Mouse (Mus musculus) kidney, adult 11 months (tissue): ENCODE measurements around the gene Umad1.

Experiments used
- DNase-seq: peaks from one replicate; pipeline ENCODE4 v3.0.0; 2022

The Umad1 gene

GRCm38 (mm10) chr6:8259004-8259666 lies at the start of gene Umad1, which contains the start of the genes Rpa3 and Gm45062:
Gene Umad1 (plus strand): TSS chr6:8259288.
Gene Rpa3 (minus strand): TSS chr6:8259173.
Gene Gm45062 (plus strand): TSS chr6:8259450.
- peak; percentile 98 for DNase-seq

- no peak for DNase-seq
Measured at GRCm38 (mm10) chr6:8209866-8210186, 49.3 kb upstream of the Umad1 start.

DNA sequence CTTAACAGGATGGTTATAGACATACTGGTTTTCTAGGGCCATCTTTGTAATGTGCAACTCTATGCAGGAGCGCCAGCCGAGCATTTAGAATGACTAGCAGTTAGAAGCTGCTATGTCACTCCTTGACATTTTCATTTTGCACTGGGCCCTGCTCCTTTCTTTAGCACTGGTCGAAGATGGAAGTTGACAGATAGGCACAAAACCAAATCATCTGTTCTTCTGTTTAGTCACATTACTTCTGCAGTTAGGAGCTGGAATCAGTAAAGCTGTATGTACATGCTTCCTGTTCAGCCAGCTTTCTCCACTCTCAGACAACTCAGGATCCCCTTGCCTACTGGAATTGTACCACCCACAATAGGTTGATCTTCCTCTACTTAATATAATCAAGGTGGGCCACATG lies 48.4 kb upstream of the Umad1 start:
- no peak for DNase-seq

DNA sequence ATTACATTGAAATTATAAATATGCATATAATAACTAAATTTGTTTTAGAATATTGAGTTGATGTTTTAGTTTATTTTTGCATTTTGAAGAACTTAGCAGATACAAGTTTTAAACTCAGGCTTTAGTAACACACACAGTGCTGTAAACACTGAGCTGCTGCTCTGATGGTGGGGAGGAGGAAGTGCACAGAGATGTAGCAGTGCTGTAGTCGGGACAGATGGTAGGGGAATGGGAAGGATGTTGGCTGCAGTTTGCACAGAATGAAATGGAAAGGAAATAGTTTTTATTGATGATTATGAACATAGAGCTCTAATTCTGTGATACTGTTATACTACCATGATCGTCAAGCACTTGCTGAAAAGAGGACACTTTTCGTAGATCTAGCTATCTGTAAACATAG lies 32.1 kb upstream of the Umad1 start:
- no peak for DNase-seq

DNA sequence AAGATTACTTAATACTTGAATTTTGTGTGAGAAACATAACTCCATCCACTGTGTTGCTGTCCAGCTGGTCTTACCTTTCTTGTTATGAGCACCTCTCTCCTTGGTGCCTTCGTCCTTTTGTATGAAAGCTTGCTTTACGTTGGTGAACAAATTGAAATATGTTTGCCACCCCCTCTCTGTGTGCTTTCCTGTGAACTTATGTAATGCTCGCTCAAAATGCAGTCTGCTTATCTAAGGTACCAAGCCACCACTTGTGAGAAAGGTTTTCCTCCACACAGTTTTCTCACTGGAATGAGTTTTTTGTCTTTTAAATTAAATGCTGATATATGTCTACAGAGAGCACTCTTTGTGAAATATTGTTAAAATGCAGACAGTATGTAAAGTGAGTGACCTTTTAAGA lies 30.5 kb upstream of the Umad1 start:
- DNase-seq = no peak

- no peak for DNase-seq
Measured at GRCm38 (mm10) chr6:8258316-8258715, 772 bp upstream of the Umad1 start.

GRCm38 (mm10) chr6:8259667-8260044 lies 568 bp downstream of the Umad1 start:
- no peak for DNase-seq

GRCm38 (mm10) chr6:8271047-8271446 lies 12.0 kb downstream of the Umad1 start:
- no peak for DNase-seq

- peak; percentile 29 for DNase-seq
Measured at GRCm38 (mm10) chr6:8274387-8275054, 15.4 kb downstream of the Umad1 start.

GRCm38 (mm10) chr6:8275098-8275497 lies 16.0 kb downstream of the Umad1 start:
- DNase-seq = peak; percentile 55

GRCm38 (mm10) chr6:8276431-8276830 lies 17.3 kb downstream of the Umad1 start:
- no peak for DNase-seq

DNA sequence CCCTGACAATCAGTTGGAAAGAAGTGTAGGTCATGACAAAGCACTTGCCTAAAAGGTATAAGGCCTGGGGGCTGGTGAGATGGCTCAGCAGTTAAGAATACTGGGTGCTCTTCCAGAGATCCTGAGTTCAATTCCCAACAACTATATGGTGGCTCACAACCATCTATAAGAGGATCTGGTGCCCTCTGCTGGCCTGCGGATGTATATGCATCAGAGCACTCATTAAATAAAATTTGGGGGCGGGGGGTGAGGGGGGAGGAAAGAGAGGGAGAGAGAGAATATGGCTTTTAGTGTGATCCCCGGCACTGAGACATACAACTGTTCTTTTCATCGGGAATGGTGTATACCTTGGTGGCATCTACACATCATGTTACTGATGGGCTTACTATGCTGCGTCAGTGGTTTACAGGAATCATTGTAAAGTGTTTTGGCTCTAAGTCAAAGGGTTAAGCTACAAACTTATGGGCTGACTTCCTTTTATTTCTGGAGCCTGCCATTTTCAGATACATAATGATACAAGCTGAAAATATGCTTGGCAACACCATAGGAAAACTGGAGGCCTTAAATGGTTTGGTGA lies 19.4 kb downstream of the Umad1 start:
- no peak for DNase-seq

- DNase-seq = no peak
Measured at GRCm38 (mm10) chr6:8283255-8283654, 24.2 kb downstream of the Umad1 start.

GRCm38 (mm10) chr6:8285401-8285960 lies 26.4 kb downstream of the Umad1 start:
- DNase-seq = no peak

DNA sequence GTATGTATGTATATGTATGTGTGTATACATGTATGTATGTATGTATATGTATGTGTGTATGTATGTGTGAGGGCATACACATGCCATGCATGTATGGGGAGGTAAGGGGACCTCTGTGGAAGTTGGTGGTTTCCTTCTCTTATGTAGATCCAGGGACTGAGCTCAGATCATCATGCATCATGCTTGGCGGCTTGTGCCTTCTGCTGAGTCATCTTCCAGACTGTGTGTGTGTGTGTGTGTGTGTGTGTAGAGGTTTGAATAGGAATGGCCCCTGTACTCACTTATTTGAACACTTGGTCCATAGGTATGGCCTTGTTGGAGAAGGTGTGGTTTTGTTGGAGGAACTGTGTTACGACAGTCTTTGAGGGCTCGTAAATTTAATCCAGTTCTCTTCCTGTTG lies 27.1 kb downstream of the Umad1 start:
- DNase-seq = no peak

DNA sequence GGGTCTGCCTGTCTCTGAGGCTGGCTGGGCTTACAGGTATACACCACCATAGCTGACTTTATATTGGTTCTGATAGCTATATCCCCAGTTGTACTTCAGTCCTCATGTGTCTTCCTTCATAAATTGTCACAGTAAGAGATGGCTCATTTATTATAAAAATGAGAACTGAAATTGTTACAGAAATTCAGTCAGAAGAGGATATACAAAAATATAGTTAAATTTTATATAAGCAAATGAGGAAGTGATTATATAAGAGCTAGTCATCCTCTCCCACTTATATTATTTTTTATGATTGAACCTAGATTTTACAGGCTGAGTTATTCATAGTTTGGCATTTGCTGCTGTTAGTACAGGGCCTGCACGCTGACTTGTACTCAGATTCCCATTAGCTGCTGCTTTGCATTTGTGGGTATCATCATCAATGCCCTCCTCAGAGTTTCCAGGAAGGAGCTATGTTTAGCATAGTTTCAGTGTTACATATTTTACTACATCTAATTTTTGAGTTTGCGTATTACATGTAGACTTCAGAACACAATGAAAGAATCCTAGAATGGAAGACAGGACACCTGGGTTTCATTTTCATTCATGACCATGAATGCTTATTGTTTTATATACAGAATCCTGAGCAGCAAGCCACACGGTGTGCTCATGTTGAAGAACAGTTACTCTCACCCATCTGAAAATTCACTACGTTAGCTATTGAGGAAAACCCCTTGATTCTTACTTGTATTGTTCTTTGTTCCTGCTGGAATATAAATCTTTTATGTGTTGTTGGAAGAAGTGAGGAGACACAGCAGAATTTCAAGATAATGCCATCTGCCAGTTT lies 29.9 kb downstream of the Umad1 start:
- DNase-seq = no peak

DNA sequence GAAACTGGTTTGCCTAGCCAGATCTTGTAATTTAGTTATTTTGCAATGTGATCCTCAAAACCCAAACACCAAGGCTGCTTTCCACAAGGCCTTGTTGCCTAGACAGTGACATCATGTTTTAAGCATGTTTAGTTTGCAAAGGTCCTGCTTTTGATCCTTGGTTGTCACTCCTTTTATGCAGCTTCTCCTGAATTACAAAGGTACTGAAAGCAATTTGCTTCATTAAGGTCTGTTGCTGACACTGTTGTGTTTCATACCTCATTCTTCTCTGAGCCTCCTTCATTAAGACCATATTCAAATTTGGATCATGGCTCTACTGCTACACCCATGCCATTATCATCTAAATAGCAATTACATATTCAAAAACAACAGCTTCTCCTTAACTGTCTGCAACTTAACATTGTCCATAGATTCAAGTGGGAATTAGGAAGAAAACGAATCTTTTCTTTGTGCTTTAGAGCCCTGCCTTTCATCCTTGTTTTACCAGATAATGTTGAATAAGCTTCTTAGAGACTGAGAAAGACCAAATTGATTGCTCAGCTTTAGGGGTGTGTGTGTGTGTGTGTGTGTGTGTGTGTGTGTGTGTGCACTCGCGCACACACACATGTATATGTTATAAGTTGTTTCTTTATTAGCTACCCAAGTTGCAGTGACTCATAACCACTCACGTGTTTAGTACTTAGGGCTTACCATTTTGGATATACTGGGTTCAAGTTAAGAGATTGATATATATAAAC lies 35.1 kb downstream of the Umad1 start:
- DNase-seq = no peak

GRCm38 (mm10) chr6:8299066-8299863 lies 40.2 kb downstream of the Umad1 start:
- DNase-seq = no peak

- no peak for DNase-seq
Measured at GRCm38 (mm10) chr6:8307878-8308775, 49.0 kb downstream of the Umad1 start.

DNA sequence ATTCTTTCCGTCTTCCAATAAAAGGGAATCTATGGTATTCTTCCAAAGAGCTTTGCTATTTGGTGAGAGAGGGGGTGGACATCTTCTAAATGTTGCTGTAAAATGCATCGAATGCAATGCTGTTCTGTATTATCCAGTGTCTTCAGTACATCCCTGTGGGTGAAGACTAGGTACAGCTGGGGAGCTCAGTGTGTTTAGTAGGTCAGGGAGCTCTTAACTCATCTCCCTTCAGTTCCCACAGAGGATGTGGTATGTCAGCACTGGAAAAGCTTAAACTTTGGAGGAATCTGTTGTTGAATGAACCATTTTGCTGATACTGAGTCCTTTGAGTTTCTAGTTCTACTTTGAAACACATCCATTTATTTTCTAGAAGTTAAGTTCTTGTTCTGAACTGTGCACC lies 53.5 kb downstream of the Umad1 start:
- no peak for DNase-seq

DNA sequence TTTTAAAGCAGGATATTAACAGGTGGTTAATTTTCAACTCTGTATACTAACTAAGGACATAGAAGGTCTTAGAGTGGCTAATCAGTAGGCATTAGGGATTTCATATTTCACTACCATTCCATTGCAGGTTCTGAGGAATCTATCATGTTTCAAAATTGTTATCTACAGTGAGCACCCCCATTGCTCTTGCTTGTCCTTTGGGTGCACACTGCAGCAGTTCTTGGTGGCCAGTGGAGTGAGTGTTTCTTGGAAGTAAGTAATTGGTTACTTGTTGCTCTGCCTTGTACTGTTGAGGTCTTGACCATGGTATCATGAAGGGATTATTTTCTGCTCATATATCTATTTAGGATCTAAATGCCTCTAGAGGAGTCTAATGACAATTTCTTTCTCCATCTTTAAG lies 57.1 kb downstream of the Umad1 start:
- DNase-seq = no peak
